Mouse (Mus musculus): ENCODE results near the gene Baz2b. TPM values are rescaled to one million over a fixed set of nuclear protein-coding genes. Genes with fewer than 3 reads are reported as not detected.

The Baz2b gene
- total RNA-seq, 4 experiments from 2014 or later, result 56.7 to 73.3 (median 59.7) TPM

DNA sequence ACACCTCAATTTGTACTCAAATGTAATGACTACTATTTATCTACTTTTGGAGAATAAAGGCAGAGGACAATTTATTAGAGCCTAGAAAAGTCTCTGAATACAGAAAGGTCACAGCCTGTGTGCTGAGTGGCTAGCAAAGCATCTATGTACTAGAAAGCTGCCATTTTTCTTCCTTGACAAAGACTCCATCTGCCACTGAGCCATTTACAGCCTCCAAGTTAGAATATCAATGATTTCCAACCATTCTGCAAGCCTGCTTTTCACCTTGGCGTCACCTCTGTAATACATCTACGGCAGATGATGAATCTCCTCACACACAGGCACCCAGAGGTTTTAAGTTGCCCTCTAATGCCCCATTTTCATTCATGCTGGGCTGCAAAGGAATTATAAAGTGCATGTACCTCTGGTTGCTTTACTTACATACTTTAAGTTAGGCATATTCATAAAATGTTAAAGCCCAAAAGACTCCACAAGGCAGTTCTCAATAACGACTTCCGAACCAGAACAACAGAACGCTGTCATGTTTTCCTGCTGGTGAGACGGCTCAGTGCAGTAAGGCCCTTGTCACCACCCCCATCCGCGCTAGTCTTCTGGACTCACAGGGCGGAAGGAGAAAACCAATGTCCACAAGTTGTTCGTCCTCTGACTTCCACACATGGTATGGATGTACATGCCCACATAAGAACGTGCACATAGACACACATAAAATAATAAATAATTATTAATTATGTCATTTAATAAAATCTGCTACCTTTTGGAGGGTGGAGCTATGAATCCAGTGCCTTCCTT, 156.2 kb downstream of the Baz2b start:
- DNase-seq (ENCODE audit: low spot score in 2 of 2), result no peak

DNA sequence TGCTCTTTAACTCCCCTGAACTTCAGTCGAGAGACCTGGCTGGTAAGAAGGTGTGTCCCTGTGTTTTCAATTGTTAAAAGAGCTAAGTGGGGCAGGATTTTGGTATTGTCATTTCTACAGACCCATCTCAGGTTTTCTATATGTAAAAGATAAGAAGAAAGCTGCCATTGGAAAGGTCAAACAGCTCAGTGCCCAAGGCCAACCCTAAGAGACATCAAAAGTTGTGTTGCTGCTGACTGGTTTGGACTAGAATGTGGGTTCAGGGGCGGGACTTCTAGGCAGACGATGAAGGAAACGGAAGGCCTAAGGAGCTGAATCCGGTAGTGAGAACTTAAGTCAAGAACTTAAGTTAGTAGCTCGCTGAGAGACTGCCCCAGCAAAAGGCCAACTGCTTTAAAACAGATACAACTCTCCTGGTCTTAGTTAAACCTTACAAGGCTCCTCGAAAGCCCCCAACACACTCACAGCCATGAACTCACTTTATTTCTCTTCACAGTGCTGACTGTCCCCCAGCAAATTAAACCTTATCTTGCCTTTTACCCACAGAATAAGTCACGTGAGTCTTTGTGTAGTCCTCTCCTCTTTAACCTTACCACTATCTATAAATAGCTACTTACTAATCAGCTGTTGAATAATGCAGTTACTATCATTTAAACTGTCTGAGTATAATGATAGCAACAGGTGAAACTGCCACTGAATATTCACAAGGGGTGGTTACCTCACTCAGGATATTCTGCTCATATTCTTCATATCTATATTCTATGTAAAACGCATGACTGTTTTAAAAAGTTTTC, 158.8 kb downstream of the Baz2b start:
- DNase-seq (ENCODE audit: low spot score in 2 of 2), result no peak

- no peak for DNase-seq (ENCODE audit: low spot score in 2 of 2)
Measured at GRCm38 (mm10) chr2:60049889-60050288, 159.8 kb downstream of the Baz2b start.

- DNase-seq (ENCODE audit: low spot score in 2 of 2), result no peak
Measured at GRCm38 (mm10) chr2:60049351-60049750, 160.3 kb downstream of the Baz2b start.

GRCm38 (mm10) chr2:60045995-60046394, 163.6 kb downstream of the Baz2b start:
- DNase-seq (ENCODE audit: low spot score in 2 of 2), result no peak

DNA sequence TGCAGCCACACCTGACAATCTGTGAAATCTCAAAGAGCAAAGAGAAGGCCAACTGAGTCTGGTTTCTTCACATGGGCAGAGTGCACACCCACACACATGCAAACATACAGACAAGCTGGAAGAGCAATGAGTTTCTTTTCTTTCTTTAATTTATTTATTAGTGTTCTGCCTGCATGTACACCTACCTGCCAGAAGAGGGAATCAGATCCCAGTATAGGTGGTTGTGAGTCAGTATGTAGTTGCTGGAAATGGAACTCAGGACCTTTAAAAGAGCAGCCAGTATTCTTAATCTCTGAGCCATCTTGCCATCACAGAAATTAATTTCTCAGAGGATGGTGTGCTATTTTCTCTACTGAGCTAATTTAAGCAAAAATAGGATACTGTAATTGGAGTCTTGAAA, 164.7 kb downstream of the Baz2b start:
- no peak for DNase-seq (ENCODE audit: low spot score in 2 of 2)

- DNase-seq (ENCODE audit: low spot score in 2 of 2), result no peak
Measured at GRCm38 (mm10) chr2:60044540-60044939, 165.1 kb downstream of the Baz2b start.

DNA sequence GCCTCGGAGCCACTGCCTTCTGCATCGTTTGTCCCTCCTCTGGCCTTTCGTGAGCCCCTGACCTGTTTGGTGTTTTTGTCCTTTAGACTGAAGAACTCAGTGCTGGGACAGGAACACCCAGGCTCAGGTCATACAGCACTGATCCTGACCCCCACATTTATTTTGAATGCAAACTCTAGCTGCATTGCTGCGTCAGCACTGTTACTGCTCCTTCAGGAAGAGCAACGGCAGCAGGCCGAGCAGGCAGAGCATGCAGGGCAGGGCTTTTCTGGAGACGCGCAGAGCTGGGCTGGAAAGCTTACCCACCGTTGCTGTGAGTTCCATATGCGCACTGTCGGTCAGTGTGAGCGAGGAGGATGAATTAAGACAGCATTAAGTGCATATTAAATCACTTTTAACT, 166.9 kb downstream of the Baz2b start:
- no peak for DNase-seq (ENCODE audit: low spot score in 2 of 2)

GRCm38 (mm10) chr2:60041485-60042274, 168.0 kb downstream of the Baz2b start:
- DNase-seq (ENCODE audit: low spot score in 2 of 2), result no peak

DNA sequence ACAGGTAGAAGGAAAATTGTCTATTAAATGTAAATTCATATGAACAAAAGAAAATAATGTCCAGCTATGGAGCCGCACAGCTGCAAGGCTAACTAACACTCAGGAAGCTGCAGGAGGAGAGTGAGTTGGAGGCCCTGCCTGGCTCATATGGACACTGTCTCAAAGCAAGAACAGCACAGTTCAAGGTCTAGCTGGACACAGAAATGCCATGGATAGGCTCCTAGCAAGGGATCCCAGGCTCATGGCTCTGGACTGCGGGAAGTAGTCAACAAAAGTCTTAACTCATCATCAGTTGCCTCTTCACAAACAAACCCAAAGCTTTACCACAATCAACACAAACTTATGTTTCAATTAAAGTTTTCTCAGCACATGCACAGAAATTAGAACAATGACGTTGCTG, 169.5 kb downstream of the Baz2b start:
- DNase-seq (ENCODE audit: low spot score in 2 of 2), result no peak

DNA sequence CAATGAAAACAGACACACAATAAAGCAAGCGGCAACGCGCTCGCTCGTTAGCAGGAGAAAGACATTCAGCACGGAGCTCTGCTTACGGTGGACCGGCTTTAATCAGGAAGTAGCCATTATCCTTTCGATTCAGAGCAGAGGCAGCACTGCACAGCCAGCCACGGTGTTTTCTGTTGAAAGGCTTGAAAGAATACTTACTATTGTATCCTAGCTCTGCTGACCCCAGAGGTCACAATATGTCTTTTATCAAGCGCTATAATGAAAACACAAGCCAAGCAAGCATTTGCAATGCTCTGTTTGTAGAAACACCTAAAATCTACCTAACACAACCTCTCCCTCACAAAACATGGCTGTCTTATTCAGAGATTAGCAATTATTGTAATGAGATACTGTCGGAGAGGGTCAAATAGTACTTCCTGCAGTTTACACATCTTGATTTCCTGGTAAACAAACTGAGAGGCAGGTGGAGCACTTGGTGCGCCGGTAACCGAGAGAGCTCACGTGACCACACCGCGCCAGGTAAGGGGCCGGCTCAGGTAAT, 172.6 kb downstream of the Baz2b start:
- peak in 1 of 2 experiments; percentile 39 for DNase-seq (ENCODE audit: low spot score in 2 of 2)

DNA sequence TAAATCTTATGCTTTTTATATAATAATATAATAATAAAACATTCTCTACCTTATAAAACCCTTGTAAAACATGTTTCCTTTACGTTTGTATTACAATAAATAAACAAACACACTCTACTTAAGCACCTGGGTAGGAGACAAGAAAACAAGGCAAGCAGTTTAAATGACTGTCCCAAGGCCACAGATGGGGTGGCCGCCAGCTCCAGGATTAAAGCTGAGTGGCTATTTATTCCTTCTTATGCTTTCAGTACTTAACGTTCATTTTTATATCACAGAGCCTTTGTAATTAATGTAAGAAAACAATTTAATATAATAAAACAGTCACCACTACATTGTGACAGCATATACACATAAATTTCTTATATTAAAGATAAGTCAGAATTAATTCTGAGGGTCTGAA, 173.3 kb downstream of the Baz2b start:
- no peak for DNase-seq (ENCODE audit: low spot score in 2 of 2)

DNA sequence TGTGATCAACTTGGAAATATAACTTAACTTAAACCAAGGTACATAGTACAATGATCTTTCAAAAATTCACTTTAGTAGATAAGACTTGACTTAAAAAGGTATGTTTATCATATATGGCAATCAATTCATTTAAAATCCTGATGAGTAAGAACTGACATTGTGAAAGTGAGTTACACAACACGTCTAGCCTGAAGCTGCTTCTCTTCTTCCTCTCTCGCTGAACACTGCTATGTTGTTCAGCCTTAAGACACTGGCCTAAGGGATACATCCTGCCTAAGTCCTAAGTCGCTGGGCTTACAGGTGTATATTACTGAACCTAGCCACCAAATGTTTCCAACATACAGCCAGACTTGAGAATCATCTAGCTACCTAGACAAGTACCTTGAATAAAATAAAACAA, 178.6 kb downstream of the Baz2b start:
- no peak for DNase-seq (ENCODE audit: low spot score in 2 of 2)

DNA sequence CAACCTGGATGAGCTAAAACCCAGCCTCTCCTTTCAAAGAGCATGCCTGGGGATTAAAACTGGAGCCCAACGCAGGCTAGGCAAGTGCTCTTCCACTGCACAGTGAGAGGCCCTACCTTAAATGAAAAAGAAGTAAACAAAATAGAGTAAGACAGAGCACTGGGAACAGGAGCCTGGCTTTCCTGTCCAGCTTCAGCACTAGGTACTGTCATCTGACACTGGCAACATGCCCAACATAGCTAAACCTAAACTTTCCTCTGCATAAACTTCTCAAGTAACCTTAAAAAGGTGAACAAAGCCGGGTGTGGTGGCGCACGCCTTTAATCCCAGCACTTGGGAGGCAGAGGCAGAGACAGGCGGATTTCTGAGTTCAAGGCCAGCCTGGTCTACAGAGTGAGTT, 180.6 kb downstream of the Baz2b start:
- no peak for DNase-seq (ENCODE audit: low spot score in 2 of 2)

DNA sequence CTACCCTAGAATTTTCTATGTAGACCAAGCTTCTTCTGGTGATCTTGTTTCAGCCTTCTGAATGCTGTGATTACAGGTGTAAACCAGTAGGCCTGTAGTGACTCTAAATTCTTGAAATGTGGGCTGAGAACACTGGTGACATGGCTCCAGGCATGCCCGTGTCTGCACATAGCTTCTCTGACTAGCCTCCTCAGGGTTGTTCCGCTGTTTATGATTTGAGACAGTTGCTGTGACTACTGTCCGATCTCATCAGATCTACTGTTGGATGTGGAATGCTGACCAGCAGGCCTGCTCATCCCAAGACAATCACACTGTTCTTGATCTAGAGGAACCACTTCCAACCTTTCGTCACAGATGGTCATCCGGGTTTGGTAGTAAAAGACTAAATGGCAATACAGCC, 182.5 kb downstream of the Baz2b start:
- no peak for DNase-seq (ENCODE audit: low spot score in 2 of 2)

DNA sequence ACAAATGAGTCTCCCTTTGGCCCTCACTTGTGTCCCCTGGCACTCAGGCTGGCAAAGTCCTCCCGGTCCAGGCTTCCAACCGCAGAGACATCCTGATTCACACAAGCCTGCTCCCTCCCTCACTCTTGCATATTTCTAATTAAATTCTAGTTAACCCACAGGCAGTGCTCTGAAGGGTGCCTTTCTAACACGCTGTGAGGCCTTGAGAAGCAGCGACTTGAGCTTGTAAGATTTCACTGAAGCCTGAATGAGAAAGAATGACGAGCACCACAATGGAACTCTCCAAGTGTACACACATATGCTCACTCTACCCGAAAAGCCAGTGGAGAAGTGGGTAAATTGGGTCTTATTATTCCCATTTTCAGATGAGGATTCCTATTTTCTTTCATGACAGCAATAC, 183.1 kb downstream of the Baz2b start:
- DNase-seq (ENCODE audit: low spot score in 2 of 2), result no peak

GRCm38 (mm10) chr2:60023777-60024176, 185.9 kb downstream of the Baz2b start:
- no peak for DNase-seq (ENCODE audit: low spot score in 2 of 2)

DNA sequence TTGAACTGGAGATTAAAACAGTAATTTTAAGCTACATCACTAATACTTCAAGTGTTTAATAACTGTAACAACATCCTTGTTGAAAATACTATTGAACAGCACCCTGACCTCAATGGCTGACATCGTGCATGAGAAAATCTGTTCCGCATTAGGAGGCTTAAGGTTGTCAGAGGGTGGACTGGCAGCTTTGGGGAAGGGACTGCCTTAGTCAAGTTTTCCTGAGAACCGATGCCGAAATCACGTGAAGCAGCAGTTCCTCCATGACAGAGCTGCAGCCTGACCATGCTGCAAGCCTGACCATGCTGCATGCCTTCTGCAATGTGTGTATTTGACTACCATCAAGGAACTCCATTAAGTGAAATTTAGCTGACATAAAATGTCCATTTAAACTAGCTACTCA, 188.1 kb downstream of the Baz2b start:
- no peak for DNase-seq (ENCODE audit: low spot score in 2 of 2)

- no peak for DNase-seq (ENCODE audit: low spot score in 2 of 2)
Measured at GRCm38 (mm10) chr2:60021138-60021537, 188.5 kb downstream of the Baz2b start.

GRCm38 (mm10) chr2:60019546-60020250, 189.9 kb downstream of the Baz2b start:
- DNase-seq (ENCODE audit: low spot score in 2 of 2), result no peak

DNA sequence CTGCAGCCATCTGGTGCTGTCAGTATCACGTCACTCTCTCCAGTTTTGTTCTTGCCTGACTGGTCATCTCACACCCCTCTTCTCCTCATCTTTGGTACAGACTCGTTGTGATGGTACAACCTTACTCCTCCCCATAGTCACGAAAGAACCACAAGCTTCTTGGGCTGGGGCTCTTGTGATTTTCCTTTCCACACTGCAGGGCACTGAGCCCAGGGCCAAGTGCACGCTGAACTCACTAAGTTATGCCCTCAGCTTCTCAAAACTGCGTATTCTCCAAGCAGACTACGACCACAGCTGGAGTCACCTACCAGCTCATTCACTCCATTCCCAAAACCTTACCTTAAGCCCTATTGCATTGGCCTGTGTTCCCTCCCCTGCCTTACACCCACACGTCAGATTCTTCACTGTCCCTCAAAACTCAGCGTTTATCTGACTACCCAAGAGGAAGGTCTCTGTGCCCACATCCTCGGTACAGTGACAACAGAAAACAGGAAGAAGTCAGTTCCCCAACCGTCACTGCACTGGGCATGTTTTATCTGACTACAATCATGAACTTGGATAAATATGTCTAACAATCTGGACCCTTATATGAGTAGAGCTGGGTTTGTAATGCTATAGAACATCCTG, 190.7 kb downstream of the Baz2b start:
- DNase-seq (ENCODE audit: low spot score in 2 of 2), result no peak

Measured in layer of hippocampus, adult 8-10 months (tissue).